Mouse (Mus musculus) ovary, postnatal 36 days (tissue): ENCODE data around the gene Trabd2b.

Experiments
- DNase-seq: peaks from one replicate; pipeline ENCODE4 v3.0.0; 2022; ENCODE audit warnings: low spot score, mixed read lengths

Gene Trabd2b

DNA sequence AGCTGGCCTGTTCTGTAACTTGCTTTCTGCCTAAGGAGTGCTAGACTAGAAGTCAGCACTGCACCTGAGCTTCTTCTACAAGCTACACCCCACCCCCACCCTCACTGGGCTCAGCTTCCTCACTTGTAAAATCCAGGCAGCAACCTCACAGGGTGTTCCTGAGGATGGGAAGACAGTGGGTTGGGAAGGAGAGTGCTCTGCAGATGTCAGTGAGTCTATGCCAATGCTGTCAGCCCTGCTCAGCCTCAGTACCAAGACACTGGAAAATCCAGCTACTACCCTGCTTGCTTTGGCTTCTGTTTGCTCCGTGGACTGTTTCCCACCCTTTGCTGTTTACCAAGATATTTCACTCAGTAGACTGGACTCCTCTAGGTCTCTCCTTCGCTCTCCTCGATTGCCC, 36.1 kb downstream of the Trabd2b start:
- no peak for DNase-seq

DNA sequence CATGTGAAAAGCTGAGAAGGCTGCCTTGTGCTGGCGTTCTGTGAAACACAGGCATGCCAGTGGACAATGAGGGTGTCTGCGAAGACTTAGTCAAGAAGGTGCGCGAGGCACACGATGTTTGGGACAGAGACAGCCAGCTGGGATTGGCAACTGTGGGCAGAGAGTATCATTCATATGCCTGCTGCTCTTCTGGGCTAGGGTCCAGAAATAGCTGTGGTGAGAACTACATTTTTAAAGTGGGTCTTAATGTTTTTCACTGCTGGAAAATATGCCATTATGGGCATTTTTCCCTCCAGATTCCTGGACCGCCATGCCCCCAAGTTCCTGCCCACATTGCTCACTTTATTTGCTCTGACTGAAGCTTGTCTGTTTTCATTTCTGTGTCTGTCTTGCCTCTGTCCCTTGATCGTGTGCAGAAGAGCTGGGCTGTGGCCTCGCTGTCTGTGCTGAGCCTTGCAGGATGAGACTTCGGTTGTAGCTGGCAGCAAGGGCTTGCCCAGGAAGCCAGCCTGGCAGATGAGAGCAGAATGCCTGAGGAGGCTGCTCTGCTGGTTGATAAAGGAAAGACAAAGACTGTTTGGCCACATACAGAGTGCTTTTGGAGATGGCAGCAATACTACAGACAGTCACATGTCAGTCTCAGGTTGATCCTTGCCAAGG, 42.0 kb downstream of the Trabd2b start:
- DNase-seq, result no peak

DNA sequence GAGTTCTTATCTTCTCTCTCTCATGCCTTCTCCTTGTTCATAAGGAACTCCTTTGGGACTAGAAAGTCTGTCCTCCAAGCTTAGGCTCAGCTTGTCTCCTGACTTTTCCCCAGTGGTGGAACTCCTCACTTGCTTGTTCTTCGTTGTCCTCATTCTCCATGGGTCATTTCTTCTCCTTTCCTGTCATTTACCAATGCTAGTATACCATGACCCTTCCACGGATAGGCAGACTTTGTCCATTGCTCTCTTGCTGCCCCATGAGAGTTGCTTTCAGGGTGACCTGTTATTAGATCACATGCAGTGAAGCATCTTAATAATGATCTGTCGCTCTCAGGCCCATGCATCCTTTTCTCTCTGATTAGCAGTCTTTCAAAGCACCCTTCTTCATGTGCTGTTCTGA, 46.6 kb downstream of the Trabd2b start:
- no peak for DNase-seq

DNA sequence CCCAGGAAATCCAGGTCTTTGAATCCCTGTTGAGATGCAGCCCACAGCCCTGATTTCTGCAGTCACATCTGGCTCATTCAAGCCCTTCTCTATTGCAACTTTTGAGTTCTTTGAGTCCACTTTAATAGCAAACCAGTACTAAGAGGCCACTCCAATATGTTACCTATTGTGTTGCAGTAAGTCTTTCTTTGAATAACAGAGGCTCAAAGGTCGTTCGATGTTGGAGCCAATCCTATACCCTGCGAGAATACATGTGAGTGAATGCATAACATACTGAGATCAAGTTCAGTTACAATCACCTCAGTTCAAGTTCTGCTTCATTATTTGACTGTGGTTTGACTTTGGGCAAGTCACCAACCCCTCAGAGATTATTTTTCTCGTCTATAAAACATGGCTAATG, 47.5 kb downstream of the Trabd2b start:
- no peak for DNase-seq

DNA sequence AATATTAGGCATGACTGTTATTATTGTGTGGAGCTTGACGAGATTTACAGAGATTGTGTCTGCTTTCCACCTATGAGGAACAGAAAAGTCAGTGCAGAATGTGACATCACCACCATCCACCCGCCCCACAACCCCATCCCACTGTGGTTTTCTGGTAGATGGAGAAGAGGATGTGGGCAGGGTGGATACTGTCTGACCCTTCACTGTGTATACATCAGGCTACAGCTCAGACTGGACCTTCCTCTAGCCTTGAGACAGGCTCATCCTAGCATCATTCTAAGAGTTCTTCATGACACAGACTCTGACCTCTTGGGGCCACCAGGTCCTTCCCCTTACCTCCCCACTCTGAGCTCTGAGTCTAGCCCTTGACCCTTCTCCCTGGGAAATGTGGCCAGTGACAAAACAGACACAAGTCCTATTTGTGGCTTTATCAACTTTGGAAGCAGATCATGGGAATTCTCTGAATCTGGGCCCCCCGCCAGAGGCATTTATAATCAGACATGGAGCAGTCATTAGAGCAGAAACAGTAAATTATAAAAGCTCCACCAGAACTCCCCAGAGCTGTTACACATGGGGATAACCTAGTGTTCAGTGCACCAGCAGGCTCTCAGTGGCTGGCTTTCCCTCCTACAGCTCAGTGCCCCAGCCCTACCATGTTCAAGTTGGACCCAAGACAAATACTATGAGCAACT, 48.1 kb downstream of the Trabd2b start:
- DNase-seq, result no peak

DNA sequence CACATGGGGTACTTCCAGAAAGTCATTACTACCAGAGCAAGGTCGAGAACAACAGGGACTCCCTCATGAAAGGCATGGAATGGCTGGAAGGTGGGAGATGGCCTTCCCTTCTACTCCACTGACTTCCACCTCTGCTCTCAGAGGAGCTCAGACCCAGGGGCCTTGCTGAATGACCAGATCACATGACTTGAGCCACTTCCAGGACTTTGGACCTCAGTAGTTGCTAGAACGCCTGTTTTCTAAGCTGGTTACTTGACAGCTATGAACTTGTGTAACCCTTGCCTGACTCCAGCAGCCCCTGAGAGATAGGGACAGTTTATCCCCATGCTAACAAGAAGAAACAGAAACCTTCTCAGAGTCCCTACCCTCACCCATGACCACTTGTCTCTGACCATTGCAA, 50.6 kb downstream of the Trabd2b start:
- DNase-seq, result no peak

DNA sequence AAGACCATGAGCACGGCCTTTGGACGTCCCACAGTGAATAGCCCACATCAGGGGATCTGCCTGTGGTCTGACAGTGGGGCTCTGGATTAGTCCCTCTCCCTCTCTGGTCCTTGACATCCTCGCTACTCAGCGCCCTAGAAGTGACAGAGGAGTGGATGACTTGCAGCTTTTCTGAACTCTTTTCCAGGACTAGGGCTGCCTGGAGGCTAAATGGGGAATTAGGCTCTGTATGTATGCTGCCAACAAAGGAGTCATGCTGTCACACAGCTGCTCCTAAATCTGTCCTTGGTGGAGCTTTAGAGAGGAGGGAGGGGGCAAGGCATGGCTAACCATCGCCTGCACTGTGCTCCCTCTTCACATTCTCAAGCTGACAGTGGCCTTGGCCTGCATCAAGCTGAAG, 53.1 kb downstream of the Trabd2b start:
- DNase-seq, result no peak

DNA sequence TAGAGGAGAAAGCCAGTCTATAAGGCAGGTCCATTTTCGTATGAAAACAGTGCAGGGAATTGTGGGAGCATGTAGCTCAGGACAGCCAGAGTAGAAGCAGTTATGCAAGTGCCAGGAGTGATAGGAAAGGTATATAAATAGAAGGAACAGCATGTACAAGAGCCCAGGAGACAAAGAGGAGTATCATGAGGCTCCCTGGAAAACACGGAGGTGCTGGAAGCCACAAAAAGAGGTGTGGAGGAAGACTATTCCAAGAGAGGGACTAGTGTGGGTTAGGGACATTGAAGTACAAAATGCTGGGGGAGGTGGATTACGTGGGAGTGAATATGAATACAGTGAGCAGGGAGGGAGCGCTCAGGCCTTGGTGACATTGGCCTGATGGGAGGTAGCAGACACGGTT, 53.9 kb downstream of the Trabd2b start:
- no peak for DNase-seq

DNA sequence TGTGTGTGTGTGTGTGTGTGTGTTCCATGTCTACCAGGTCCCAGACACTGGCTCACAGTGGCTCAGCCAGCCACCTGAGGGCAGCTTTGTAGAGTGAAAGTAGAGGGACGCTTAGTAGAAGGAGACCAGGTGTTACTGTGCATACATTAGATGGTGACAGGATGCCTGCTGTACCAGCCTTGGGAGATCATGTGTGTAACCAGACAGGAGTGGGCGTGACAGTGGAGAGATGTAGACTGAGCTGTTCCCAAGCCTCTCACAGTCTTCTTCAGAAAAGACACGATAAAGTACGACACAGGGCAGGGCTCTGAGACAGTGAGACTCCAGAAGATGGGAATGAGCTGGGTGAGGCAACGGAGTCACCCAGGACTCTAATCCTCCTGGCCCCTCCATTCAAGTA, 54.6 kb downstream of the Trabd2b start:
- DNase-seq, result no peak

DNA sequence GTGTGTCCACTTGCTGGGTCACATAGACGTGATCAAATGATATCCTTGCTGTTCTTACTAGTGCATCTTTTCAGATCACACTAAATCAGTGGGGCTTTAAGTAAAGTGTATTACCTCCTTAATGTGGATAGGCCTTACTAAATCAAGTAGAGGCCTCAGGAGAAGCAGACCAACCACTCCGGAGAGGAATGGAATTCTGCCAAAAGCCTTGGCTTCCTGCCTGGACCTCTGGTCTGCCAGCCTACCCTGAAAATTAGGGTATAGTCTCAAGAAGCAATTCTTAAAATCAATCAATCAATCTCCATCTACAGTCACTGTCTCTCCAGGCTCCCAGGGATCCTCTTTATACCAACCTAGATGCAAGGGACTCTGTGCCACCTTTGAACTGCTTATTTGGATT, 59.1 kb downstream of the Trabd2b start:
- DNase-seq, result peak; percentile 30

DNA sequence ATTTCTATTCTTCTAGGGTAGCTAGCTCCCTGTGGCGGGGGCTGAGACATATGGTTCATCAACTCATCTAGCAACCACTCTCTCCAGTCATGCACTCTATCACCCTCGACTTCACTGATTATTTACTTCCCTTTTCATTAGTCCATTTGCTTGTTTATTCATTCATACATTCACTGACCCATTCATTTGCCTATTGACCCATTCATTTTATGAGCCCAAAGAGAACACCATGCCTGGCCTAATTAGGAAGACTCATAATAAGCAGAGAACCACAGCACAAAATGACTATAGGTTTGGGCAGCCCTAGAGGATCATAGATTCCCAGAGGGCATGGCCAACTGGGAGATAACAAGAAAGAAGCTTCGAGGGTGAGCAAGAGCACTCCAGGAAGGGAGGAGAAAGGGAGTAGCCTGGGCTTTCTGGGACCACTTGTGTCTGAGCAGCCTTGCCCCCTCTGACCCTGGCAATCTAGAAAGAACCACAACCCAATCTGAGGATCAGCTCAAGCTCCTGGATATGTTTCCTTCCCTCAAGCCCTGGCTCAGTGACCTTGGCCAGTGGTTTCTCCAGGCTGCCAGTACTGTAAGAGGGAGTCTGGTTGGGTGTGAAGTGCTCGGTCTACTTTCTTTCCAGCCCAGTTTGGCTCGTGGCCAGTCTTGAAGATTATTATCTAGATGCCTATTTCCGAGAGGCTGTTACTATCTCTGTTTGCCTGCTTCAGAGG, 61.0 kb downstream of the Trabd2b start:
- DNase-seq, result peak; percentile 16

DNA sequence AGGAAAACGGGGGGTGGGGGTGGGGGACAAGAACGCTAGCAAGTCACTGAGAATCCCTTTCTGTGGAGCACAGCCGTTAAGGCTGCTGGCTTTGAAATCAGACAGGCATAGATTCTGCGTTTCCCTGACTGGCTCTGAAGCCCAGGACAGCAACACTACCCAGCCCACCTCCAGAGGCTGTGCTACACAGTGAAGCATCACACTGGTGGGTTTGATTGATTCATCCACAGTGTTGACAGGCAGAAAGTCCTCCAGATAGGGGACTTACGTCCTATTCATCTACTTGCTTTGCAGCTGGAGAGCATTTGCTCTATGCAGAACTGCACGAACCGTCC, 61.5 kb downstream of the Trabd2b start:
- DNase-seq, result no peak

DNA sequence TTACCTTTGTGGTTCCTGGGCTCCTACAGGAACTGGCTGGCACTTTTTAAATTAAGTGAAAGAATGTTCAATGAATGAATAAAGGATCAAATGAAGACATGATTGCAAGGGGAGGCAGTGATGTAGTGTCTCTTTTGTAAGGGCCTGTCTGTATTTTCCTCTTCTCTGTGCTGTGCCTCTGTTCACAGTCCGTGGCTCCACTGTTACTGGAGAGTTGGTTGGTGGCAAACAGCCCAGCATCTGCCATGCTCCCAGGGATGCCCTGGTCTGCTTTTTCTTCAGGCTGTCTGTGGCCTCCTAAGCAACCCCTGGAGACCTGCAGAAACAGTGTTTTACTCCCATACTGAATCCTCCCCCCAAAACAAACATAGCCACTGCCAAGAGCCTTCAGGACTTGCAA, 63.4 kb downstream of the Trabd2b start:
- DNase-seq, result no peak

DNA sequence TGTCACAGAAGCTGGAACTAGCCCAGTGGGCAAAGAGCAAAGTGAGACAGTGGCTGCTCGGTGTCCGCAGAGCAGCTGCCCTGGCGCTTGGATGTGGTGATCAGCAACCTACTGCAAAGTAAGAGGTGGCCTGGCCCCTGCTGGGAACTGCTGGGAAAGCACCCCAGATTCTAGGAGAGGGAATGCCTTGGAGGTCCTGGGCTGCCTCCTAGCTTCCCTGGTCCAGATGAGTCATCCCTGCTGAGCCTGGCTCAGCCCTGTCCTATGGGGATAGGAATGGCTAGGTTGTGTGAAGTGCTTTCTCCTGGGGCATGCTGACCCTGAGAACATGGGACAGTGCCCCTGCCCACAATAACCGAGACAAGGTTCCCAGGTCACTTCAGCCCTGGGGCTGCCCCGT, 65.6 kb downstream of the Trabd2b start:
- peak; percentile 60 for DNase-seq

DNA sequence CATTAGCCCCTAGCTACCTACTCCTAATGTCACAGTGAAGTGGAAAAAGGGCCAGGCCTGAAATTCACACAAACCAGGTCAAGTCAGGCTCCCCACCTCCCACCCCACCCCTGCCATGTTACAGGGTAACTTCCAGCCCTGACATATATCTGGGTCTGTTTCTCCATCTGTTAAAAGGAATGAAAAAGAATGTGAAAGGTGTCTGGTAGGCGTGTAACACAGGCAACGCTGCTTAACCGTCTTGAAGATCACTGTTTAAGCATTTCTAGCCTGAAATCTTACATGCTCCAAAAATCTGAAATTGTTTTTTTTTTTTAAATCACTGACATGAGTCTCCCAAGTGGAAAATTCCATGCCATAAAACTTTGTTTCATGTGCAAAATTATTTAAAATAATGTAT, 69.8 kb downstream of the Trabd2b start:
- no peak for DNase-seq

DNA sequence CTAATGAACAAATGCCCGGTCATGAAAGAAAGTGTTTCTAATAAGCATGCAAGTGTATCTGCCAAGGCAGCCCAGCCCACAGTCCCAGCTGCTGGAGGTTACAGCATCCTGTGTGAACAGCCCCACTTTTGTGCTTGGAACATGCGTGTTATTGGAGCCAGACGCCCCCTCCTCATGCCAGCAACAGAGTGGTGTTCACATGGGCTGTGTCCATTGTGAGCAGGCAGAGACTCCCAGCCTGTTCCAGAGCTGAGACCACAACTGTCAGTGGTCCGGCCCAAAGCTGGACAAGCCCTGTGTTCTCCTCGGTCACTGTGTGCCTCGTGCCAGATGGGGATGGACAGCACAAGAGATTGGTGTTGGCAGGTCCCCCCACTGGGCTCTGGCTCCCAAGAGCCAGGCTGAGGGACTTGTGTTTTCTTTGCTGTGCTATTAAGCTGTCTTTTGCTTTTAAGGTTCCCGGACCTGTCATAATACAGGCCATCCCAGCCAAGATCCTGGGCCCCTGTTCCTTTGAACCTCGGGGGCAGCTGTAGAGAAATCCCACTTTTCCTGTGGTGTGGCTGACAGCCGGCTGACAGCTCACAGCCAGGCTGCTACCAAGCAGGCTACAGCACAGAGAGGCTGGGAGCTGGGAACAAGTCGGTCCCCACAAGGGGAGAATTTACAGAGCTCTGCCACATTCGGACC, 70.7 kb downstream of the Trabd2b start:
- no peak for DNase-seq

DNA sequence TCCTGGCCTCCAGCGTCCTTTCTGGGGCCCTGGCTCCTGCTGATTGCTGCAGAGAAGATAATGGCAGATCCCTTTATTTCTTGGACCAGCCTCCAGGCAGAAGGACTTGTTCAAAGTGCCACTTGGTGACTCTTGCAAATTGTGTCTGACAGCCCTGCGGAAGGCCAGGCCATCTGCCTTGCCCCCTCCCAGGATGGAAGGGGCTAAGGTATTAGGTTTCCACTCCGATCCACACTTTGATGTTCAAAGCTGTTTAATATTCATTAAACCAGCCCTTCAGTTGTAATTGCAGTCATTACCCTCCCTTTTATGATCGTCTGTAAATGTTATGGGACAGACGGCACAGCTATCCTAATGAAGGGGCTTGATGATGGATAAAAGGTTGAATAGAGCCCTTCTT, 75.0 kb downstream of the Trabd2b start:
- no peak for DNase-seq

DNA sequence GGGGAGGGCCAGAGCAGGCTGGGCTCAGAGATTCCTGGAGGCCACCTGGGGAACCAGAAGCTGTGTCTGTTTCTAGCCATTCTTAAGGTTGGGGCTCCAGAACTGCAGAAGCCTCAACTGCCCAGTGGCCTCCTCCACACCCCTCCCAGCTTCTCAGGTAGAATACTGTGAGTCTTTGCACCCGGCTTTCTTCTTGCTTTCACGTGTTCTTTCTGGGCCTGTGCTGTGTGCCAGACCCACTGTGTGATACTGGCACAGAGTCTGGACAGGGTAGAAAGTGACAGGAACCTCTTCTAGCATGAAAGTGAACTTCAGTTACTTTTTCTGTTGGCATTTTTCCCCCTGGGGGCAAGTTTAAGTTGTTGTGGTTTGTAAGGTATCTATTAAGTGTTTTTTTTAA, 77.6 kb downstream of the Trabd2b start:
- DNase-seq, result no peak

DNA sequence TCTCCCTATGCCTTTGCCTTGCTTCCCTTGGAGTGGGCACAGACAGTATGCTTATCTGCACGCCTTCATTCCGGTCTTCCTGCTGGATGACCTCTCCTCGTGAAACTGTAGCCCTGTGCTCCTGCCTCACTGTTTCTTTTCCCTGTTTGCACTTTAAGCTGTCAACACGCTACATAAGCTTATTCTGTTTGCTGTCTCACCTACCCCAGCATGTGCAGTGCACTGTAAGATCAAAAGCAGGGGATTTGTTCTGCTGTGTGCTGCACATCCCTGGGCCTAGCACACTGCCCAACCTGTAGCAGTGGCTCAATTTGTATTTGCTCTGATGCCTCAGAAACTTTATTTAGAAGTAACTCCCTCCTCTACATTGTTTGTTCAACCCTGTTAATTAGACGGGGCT, 79.5 kb downstream of the Trabd2b start:
- DNase-seq, result no peak

DNA sequence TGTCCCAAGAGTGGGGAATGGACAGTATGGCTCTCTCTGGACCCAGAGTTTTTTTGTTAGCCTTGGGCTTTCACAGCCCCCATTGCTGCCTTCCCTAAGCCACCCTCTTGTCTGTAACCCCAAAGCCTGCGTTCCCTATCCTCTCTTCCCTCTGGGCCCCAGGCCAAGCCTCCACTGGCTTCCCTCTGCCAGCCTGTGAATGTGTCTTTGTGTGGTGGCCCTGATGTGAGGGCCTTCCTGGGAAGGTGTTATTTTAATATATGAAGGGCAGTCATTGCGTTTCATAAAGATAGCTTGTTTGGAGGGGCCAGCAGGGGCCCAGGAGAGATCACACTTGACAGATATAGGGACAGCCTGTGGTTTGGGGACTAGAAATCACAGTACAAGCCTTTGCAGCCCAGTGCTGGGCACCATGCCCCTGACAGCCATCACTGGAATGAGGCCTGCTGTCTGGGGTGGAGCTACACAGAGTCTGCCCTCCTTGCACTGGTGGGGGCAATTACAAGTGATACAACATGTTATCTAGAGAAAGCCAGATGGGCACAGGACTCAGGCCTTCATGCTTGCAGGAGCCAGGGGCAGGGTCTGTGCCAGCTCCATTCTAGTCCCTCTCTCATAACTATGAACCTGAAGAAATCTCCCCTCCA, 80.5 kb downstream of the Trabd2b start:
- no peak for DNase-seq

DNA sequence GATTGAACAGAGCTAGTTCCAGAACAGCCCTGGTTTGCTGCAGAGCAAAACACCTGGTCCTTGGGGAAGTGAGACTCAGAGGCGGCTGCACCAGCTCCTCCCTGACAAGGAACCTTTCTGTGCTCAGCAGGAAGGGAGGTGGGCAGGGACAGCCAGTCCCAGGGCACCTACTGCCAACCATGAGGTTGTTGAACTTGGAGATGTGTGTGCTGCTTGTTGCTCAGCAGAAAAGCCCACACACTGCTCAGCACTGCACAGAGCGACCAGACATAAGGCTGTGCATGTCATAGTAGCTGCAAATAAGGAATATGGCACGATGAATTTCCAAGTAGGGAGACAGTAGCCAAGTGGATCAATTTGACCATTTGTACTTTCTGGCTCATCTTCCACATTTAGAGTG, 81.2 kb downstream of the Trabd2b start:
- no peak for DNase-seq

DNA sequence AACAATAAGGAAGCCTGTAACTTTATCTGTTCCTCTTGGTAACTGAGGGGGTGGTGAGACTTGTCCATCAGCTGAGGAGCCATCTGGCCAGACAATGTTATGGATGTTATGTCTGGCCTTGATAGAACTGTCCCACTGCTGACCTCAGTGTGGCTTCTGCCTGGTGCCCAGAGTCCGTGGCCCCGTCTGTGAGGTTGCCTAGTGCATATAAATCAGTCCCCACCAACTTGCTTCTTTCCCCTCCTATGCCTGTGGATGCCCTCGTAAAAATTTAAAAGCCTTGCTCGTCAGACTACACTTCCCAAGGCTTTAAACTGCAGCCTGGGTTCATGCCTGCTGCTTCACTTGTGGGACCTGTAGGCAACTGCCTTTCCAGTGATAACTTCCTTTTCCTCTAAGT, 85.6 kb downstream of the Trabd2b start:
- DNase-seq, result no peak

DNA sequence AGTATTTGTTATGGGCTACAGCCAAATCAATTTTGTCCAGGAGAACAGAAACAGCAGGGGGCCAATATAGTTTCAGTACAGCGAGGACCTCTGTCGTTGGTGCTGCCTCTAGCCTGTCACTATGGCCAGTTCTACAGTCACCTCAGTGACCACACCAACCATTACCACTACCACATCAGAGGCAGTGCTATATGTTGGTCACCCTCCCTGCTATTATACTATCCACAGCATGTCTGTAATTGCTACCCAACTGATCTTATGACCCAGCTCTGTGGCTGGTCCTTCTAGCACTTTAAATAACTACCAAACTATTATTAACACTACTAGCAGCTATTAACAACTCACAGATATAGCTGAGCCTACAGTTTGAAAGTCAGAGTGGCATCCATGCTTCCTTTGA, 87.5 kb downstream of the Trabd2b start:
- DNase-seq, result no peak
